Comparison of ENCODE assay signal across 10 mouse cellular contexts in the genomic region with DNA sequence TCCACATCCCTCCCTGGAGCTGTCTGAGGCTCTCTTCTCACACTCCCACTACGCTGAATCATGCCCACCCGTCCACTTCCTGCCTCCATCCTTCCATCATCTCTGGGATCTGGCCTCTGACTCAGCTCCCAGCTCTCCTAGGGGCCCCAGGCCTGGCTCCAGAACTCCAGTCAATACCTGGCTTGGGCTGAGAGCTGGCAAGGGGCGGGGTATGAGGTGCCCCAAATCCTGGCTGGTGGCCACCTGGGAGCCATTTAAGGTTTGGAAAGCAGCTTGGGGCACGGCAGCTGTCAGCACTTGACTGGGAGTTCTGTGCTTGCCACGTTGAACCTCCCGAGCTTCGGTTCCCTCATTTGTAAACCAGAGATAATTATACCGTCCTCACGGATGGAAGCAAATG. TPM values are rescaled to one million over a fixed set of nuclear protein-coding genes. Genes with fewer than 3 reads are reported as not detected.
A peak's percentile ranks its signal among the peaks of the same experiment; 100 is the strongest.
DNase-seq lines count a peak whose midpoint lies in the region; ATAC-seq lines count a peak whose summit lies in the region.
"Had no signal": no experiment of that assay in that cellular context is flagged by ENCODE, and none has a peak within 500 bp of the region (broad histone marks: within the 10 kb centered on the region; RNA-seq: fewer than 3 reads in every experiment).

No protein-coding gene starts in this region.

- H3K4me2 ChIP-seq in forebrain, embryonic 12.5 days, result no peak overlapping the region

- no peak overlapping the region for H3K9ac ChIP-seq in forebrain, embryonic 12.5 days

- intact Hi-C loops in left cerebral cortex, postnatal 36 days (cut with DNase I), result loop anchor here (2.0 kb wide), 1 partner anchor 50 kb away; no protein-coding TSS in a partner anchor

- H3K4me3 ChIP-seq in forebrain, embryonic 10.5 days, result no peak overlapping the region
- no peak overlapping the region for H3K4me3 ChIP-seq in forebrain, embryonic 12.5 days (replicated peaks)

- DNase-seq in forebrain, embryonic 10.5 days (ENCODE audit: extremely low spot score, low spot score), result no peak
- peak; percentile 93 to 96 for DNase-seq in cerebellum, postnatal 25 days
- peak; percentile 67 to 83 for DNase-seq in heart, adult 9 months (ENCODE audit: low spot score in 2 of 2)
- peak; percentile 61 to 70 for DNase-seq in left cerebral cortex, postnatal 36 days (ENCODE audit: low spot score in 2 of 2)
- no peak for DNase-seq in testis, postnatal 10 days (ENCODE audit: low spot score)
- no peak for DNase-seq in spleen, adult 18-20 months
- DNase-seq in retina, embryonic 14.5 days (ENCODE audit: low spot score), result no peak

- peaks cover 22% of the 10 kb centered on the region; the same call in 1 of the 2 replicates for H3K36me3 ChIP-seq in forebrain, embryonic 10.5 days (replicated peaks)
- H3K36me3 ChIP-seq in forebrain, embryonic 12.5 days (replicated peaks), result no peaks in the 10 kb centered on the region

- ATAC-seq in forebrain, embryonic 12.5 days (ENCODE audit: low FRiP score), result no peak

- H3K9me3 ChIP-seq in forebrain, embryonic 10.5 days, result no peaks in the 10 kb centered on the region
- H3K9me3 ChIP-seq in forebrain, embryonic 12.5 days, result no peaks in the 10 kb centered on the region

- WGBS in forebrain, embryonic 10.5 days, result 89% methylated on average over 9 of the region's 9 CpGs
- 67% methylated on average over 9 of the region's 9 CpGs for WGBS in forebrain, embryonic 12.5 days

- peaks cover 31% of the 10 kb centered on the region for H3K27me3 ChIP-seq in forebrain, embryonic 10.5 days (ENCODE audit: poor library complexity, severe bottlenecking)
- peaks cover 37% of the 10 kb centered on the region for H3K27me3 ChIP-seq in forebrain, embryonic 12.5 days

- peak overlapping the region; percentile 27; the same call in 1 of the 2 replicates for H3K27ac ChIP-seq in forebrain, embryonic 10.5 days
- no peak overlapping the region for H3K27ac ChIP-seq in forebrain, embryonic 12.5 days

- peaks cover 22% of the 10 kb centered on the region for H3K4me1 ChIP-seq in forebrain, embryonic 10.5 days
- peaks cover 11% of the 10 kb centered on the region for H3K4me1 ChIP-seq in forebrain, embryonic 12.5 days

RNA-seq across cellular contexts. Expression of a gene that starts 18.0 kb away (rescaled TPM):
- polyA plus RNA-seq in forebrain, embryonic 10.5 days (2016; fragmentation: Nextera tagmentation; extraction: Ambion mirVana), result 23.2 and 29.3 TPM in 2 replicates
- polyA plus RNA-seq in forebrain, embryonic 12.5 days (2016; fragmentation: Nextera tagmentation; extraction: Ambion mirVana), result 10.0 and 11.3 TPM in 2 replicates
- 100 to 1,000 TPM; 173 to 212 TPM for total RNA-seq in left cerebral cortex, postnatal 36 days (2021)
- total RNA-seq: common myeloid progenitor, adult 5-6 weeks had no signal

RNA-seq across cellular contexts. Expression of a gene that starts 33.0 kb away (rescaled TPM):
- polyA plus RNA-seq in forebrain, embryonic 10.5 days (2016; fragmentation: Nextera tagmentation; extraction: Ambion mirVana), result 2.6 and 4.3 TPM in 2 replicates
- polyA plus RNA-seq in forebrain, embryonic 12.5 days (2016; fragmentation: Nextera tagmentation; extraction: Ambion mirVana), result 0.74 and 0.78 TPM in 2 replicates
- 1 to 10 TPM in 1 of 2 experiments, under 1 TPM in 1; 0.84 to 1.5 TPM for total RNA-seq in left cerebral cortex, postnatal 36 days (2021)
- total RNA-seq: common myeloid progenitor, adult 5-6 weeks had no signal

RNA-seq across cellular contexts. Expression of a gene that starts 42.6 kb away (rescaled TPM):
- polyA plus RNA-seq in forebrain, embryonic 10.5 days (2016; fragmentation: Nextera tagmentation; extraction: Ambion mirVana), result 55.9 and 60.1 TPM in 2 replicates
- polyA plus RNA-seq in forebrain, embryonic 12.5 days (2016; fragmentation: Nextera tagmentation; extraction: Ambion mirVana), result 54.8 and 55.8 TPM in 2 replicates
- total RNA-seq in left cerebral cortex, postnatal 36 days (2021), result 10 to 100 TPM; 50.0 to 59.0 TPM

RNA-seq across cellular contexts. Expression of a gene that starts 57.1 kb away (rescaled TPM):
- 3.1 and 3.4 TPM in 2 replicates for polyA plus RNA-seq in forebrain, embryonic 10.5 days (2016; fragmentation: Nextera tagmentation; extraction: Ambion mirVana)
- polyA plus RNA-seq in forebrain, embryonic 12.5 days (2016; fragmentation: Nextera tagmentation; extraction: Ambion mirVana), result 6.4 and 8.2 TPM in 2 replicates
- 10 to 100 TPM; 13.2 to 15.7 TPM for total RNA-seq in left cerebral cortex, postnatal 36 days (2021)
- total RNA-seq: common myeloid progenitor, adult 5-6 weeks; liver, adult 2 months had no signal
- polyA plus RNA-seq: liver, adult 2 months had no signal

Comparison
In these comparisons a context has a peak if more than half of its experiments do, and no peak if none do; other contexts are left out.
1. DNase-seq: peak in cerebellum, postnatal 25 days (2 of 2), heart, adult 9 months (2 of 2) and left cerebral cortex, postnatal 36 days (2 of 2); none in forebrain, embryonic 10.5 days (single experiment), testis, postnatal 10 days (single experiment), spleen, adult 18-20 months (0 of 2) and retina, embryonic 14.5 days (single experiment).